13 mouse cellular contexts compared by ENCODE assay signal in the genomic region with DNA sequence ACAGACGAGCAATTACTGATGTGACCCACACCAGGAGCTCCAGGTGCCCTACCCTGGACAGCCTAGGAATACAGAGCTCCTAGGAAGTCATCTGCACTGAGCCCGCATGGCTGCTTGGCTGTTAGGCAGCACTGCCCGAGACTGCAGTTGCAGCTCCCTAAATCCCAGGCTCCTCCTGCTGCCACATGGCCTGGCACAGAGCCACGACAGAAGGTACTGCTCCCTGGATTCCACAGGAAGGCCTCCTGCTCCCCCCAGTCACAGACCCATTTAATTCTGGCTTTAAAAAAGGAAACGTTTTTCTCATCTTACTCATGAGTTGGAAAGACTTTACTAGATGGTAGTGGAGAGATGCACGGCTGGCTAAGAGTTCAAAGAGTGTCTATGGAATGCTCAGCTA. TPM values are rescaled to one million over a fixed set of nuclear protein-coding genes. Genes with fewer than 3 reads are reported as not detected.
A peak's percentile ranks its signal among the peaks of the same experiment; 100 is the strongest.
DNase-seq lines count a peak whose midpoint lies in the region; ATAC-seq and TF ChIP-seq lines count a peak whose summit lies in the region.
"Had no signal": no experiment of that assay in that cellular context is flagged by ENCODE, and none has a peak within 500 bp of the region (broad histone marks: within the 10 kb centered on the region; RNA-seq: fewer than 3 reads in every experiment).

No protein-coding gene starts in this region.

- no peaks in the 10 kb centered on the region for H3K36me3 ChIP-seq in forebrain, embryonic 14.5 days (ENCODE audit: control insufficient read depth, insufficient read depth, low read length)
- H3K36me3 ChIP-seq in forebrain, postnatal 0 days (ENCODE audit: insufficient read depth): no peaks in the 10 kb centered on the region

- H3K27ac ChIP-seq in forebrain, embryonic 14.5 days (ENCODE audit: low read depth, low read length): no peak overlapping the region
- H3K27ac ChIP-seq in forebrain, postnatal 0 days (ENCODE audit: low read depth, low read length): no peak overlapping the region
- H3K27ac ChIP-seq in left cerebral cortex, adult 2 months: no peak overlapping the region; the same call in 1 of the 2 replicates

- H3K9me3 ChIP-seq in forebrain, embryonic 14.5 days (replicated peaks; ENCODE audit: control insufficient read depth, low read length): no peaks in the 10 kb centered on the region
- H3K9me3 ChIP-seq in forebrain, postnatal 0 days (ENCODE audit: low read length): no peaks in the 10 kb centered on the region

- TF ChIP-seq CTCF in forebrain, postnatal 0 days (IDR thresholded peaks at IDR 0.05; ENCODE audit: low read depth): no peak
- no peak for TF ChIP-seq CTCF in left cerebral cortex, adult 2 months (IDR thresholded peaks at IDR 0.05)

- peak; percentile 71 for DNase-seq in forebrain, embryonic 14.5 days (ENCODE audit: low spot score)
- no peak for DNase-seq in forebrain, postnatal 0 days
- peak in 1 of 2 experiments; percentile 52 for DNase-seq in left cerebral cortex, adult 2 months (ENCODE audit: extremely low spot score in 1 of 2, low spot score in 2 of 2)
- DNase-seq in left cerebral cortex, adult 11 months (ENCODE audit: low spot score): no peak
- DNase-seq in cerebellum, adult 11 months: peak; percentile 84
- peak; percentile 66 to 69 for DNase-seq in layer of hippocampus, adult 8-10 months (ENCODE audit: low spot score in 2 of 2)
- no peak for DNase-seq in Muller cell, postnatal 12 days (ENCODE audit: inconsistent ontology term)
- DNase-seq in urinary bladder, postnatal 14 days (ENCODE audit: low spot score): no peak
- DNase-seq: adrenal gland, postnatal 10 days; kidney, adult 18-20 months; lung, adult 2 months; thymus, postnatal 36 days had no signal

- WGBS in forebrain, embryonic 14.5 days: 46% methylated on average over 6 of the region's 6 CpGs
- WGBS in forebrain, postnatal 0 days: 36% methylated on average over 6 of the region's 6 CpGs

- no peak; the same call in 1 of the 2 replicates for ATAC-seq in forebrain, embryonic 14.5 days
- ATAC-seq in forebrain, postnatal 0 days: no peak
- ATAC-seq: Patski had no signal

- intact Hi-C loops in left cerebral cortex, adult 2 months (cut with DNase I): no loop called here

- H3K4me2 ChIP-seq in forebrain, embryonic 14.5 days (ENCODE audit: low read length): no peak overlapping the region
- no peak overlapping the region for H3K4me2 ChIP-seq in forebrain, postnatal 0 days (ENCODE audit: low read depth)

- no peak overlapping the region for H3K9ac ChIP-seq in forebrain, embryonic 14.5 days (ENCODE audit: low read length)
- no peak overlapping the region for H3K9ac ChIP-seq in forebrain, postnatal 0 days

- H3K4me3 ChIP-seq in forebrain, embryonic 14.5 days (ENCODE audit: low read depth, low read length): no peak overlapping the region
- no peak overlapping the region for H3K4me3 ChIP-seq in forebrain, postnatal 0 days (ENCODE audit: low read depth, low read length)
- 0 out of 2 replicates have a peak overlapping the region, but pooled peaks have one; percentile 77 for H3K4me3 ChIP-seq in left cerebral cortex, adult 2 months

- H3K27me3 ChIP-seq in forebrain, embryonic 14.5 days (replicated peaks; ENCODE audit: control insufficient read depth, insufficient read depth, low read length): peaks cover 9% of the 10 kb centered on the region; the same call in 1 of the 2 replicates
- peaks cover 3% of the 10 kb centered on the region; the same call in 1 of the 2 replicates for H3K27me3 ChIP-seq in forebrain, postnatal 0 days (ENCODE audit: insufficient read depth, low read length)
- H3K27me3 ChIP-seq: Patski had no signal

- H3K4me1 ChIP-seq in forebrain, embryonic 14.5 days (ENCODE audit: control insufficient read depth, insufficient read depth, low read length): peaks cover 9% of the 10 kb centered on the region
- peaks cover 18% of the 10 kb centered on the region for H3K4me1 ChIP-seq in forebrain, postnatal 0 days (ENCODE audit: insufficient read depth)

RNA-seq across cellular contexts. Expression of a gene that starts 10.0 kb away (rescaled TPM):
- polyA plus RNA-seq in forebrain, embryonic 14.5 days (2014; fragmentation: Nextera tagmentation; extraction: Ambion mirVana): 8.6 and 10.2 TPM in 2 replicates
- total RNA-seq in forebrain, postnatal 0 days (2014; rRNA removed): 57.1 and 62.5 TPM in 2 replicates
- polyA plus RNA-seq in forebrain, postnatal 0 days (2015; fragmentation: Nextera tagmentation; extraction: Ambion mirVana): 12.9 and 17.3 TPM in 2 replicates
- total RNA-seq in left cerebral cortex, adult 2 months (2021): 100 to 1,000 TPM; 208 to 221 TPM
- total RNA-seq in layer of hippocampus, adult 8-10 months (2022): 100 to 1,000 TPM; 221 to 255 (median 242) TPM

Comparison
In these comparisons a context has a peak if more than half of its experiments do, and no peak if none do; other contexts are left out.
1. DNase-seq: peak in forebrain, embryonic 14.5 days (single experiment), cerebellum, adult 11 months (single experiment) and layer of hippocampus, adult 8-10 months (2 of 2); none in forebrain, postnatal 0 days (single experiment), left cerebral cortex, adult 11 months (single experiment), Muller cell, postnatal 12 days (single experiment) and urinary bladder, postnatal 14 days (single experiment).